Mouse (Mus musculus) right cerebral cortex, postnatal 36 days (tissue): ENCODE measurements around the gene R3hdm4.
A peak's percentile ranks its signal among the peaks of the same experiment; 100 is the strongest.

Experiments
- DNase-seq, 2 experiments: peaks; one replicate each; pipeline ENCODE4 v3.0.0; 2022; ENCODE audit warnings: low spot score in 2 of 2, mixed read lengths in 1 of 2

The R3hdm4 gene

GRCm38 (mm10) chr10:79925785-79926490, 4.9 kb upstream of the R3hdm4 start:
- no peak for DNase-seq

GRCm38 (mm10) chr10:79924998-79925784, 4.2 kb upstream of the R3hdm4 start:
- peak; percentile 85 to 89 for DNase-seq

GRCm38 (mm10) chr10:79921572-79921971, 564 bp upstream of the R3hdm4 start:
- no peak for DNase-seq

- DNase-seq, result no peak
Measured at GRCm38 (mm10) chr10:79920056-79920890, 735 bp downstream of the R3hdm4 start.

GRCm38 (mm10) chr10:79919251-79919849, 1.7 kb downstream of the R3hdm4 start:
- DNase-seq, result no peak

GRCm38 (mm10) chr10:79918231-79919078, 2.6 kb downstream of the R3hdm4 start:
- DNase-seq, result no peak

GRCm38 (mm10) chr10:79917532-79918100, 3.4 kb downstream of the R3hdm4 start:
- no peak for DNase-seq

GRCm38 (mm10) chr10:79916808-79917531, 4.0 kb downstream of the R3hdm4 start, which contains the start of gene Kiss1r:
TSS of gene Kiss1r (plus strand) at chr10:79916971.
- DNase-seq, result peak; percentile 73 to 77

- no peak for DNase-seq
Measured at GRCm38 (mm10) chr10:79916081-79916480, 4.9 kb downstream of the R3hdm4 start.

GRCm38 (mm10) chr10:79914948-79915596, 5.9 kb downstream of the R3hdm4 start:
- DNase-seq, result no peak

- no peak for DNase-seq
Measured at GRCm38 (mm10) chr10:79914131-79914947, 6.7 kb downstream of the R3hdm4 start.

GRCm38 (mm10) chr10:79912412-79912811, 8.6 kb downstream of the R3hdm4 start:
- DNase-seq, result no peak

- DNase-seq, result no peak
Measured at GRCm38 (mm10) chr10:79910556-79910955, 10.5 kb downstream of the R3hdm4 start, which contains the start of gene Gm26602. TSS of gene Gm26602 (plus strand) at chr10:79910856.

GRCm38 (mm10) chr10:79909092-79909922, 11.7 kb downstream of the R3hdm4 start:
- DNase-seq, result no peak

GRCm38 (mm10) chr10:79908167-79909091, 12.6 kb downstream of the R3hdm4 start, which contains the start of gene Med16:
TSS of gene Med16 (minus strand) at chr10:79908923.
- peak; percentile 91 to 92 for DNase-seq

- no peak for DNase-seq
Measured at GRCm38 (mm10) chr10:79907415-79907814, 13.6 kb downstream of the R3hdm4 start.
